Mouse (Mus musculus) intestine, embryonic 14.5 days (tissue): Measurements from ENCODE around the gene Vmn1r50. TPM values are rescaled to one million over a fixed set of nuclear protein-coding genes. Genes with fewer than 3 reads are reported as not detected.
"Not testable (repeated sequence)": the region's sequence is repeated elsewhere in the genome, so short reads cannot be mapped to it uniquely, and the experiment has no call there.

Experiments used
- ATAC-seq: fragments of 200-750 bp; cut with Nextera tagmentation; replicated peaks from 2 replicates; pipeline ENCODE4 v1.8.0; 2017; ENCODE audit warnings: low read depth, moderate number of reproducible peaks, moderate TSS enrichment, moderate library complexity; ENCODE audit not compliant: low FRiP score, low TSS enrichment
- DNase-seq: peaks from one replicate; pipeline ENCODE4 v3.0.0-alpha.2; 2018; ENCODE audit warnings: low spot score
- H3K27ac ChIP-seq: fragments of 300-500 bp; sonication (generic); 2 replicates; pipeline ENCODE4 v1.5.1; 2014; ENCODE audit warnings: low read depth, mild to moderate bottlenecking, control low read depth
- H3K27me3 ChIP-seq: fragments of 300-500 bp; sonication (generic); replicated peaks from 2 replicates; pipeline ENCODE4 v1.6.1; 2014; ENCODE audit warnings: low read length, control low read depth; ENCODE audit not compliant: control insufficient read depth, insufficient read depth
- H3K36me3 ChIP-seq: fragments of 300-500 bp; sonication (generic); 2 replicates; pipeline ENCODE4 v1.6.1; 2014; ENCODE audit warnings: low read length, control low read depth; ENCODE audit not compliant: control insufficient read depth, insufficient read depth
- H3K4me1 ChIP-seq: fragments of 300-500 bp; sonication (generic); replicated peaks from 2 replicates; pipeline ENCODE4 v1.6.1; 2014; ENCODE audit warnings: low read length, control low read depth, mixed read lengths; ENCODE audit not compliant: control insufficient read depth, insufficient read depth
- H3K4me2 ChIP-seq: fragments of 300-500 bp; sonication (generic); 2 replicates; pipeline ENCODE4 v1.6.1; 2014; ENCODE audit warnings: low read length
- H3K4me3 ChIP-seq: fragments of 300-500 bp; sonication (generic); 2 replicates; pipeline ENCODE4 v1.5.1; 2014; ENCODE audit warnings: low read depth, low read length, control low read depth, mixed read lengths
- H3K9ac ChIP-seq: fragments of 300-500 bp; sonication (generic); 2 replicates; pipeline ENCODE4 v1.6.1; 2014; ENCODE audit warnings: mild to moderate bottlenecking, low read length
- H3K9me3 ChIP-seq: fragments of 300-500 bp; sonication (generic); 2 replicates; pipeline ENCODE4 v1.6.1; 2016; ENCODE audit warnings: low read length, control low read depth; ENCODE audit not compliant: control insufficient read depth
- WGBS: fragments of 180-500 bp; shearing (Covaris S2); extraction: QIAGEN DNeasy Blood & Tissue Kit; methylation state at CpG from one replicate; pipeline ENCODE4 v1.1.7; 2014; 5-methylcytosine and 5-hydroxymethylcytosine counted together
- polyA plus RNA-seq: library from polyadenylated mRNA; unstranded; fragments of >200 nt; fragmentation: Nextera tagmentation; extraction: Ambion mirVana; gene quantifications from 2 replicates; pipeline ENCODE4 v1.2.1, GENCODE M21; 2014

Vmn1r50 gene
- not detected in 2 replicates for polyA plus RNA-seq

DNA sequence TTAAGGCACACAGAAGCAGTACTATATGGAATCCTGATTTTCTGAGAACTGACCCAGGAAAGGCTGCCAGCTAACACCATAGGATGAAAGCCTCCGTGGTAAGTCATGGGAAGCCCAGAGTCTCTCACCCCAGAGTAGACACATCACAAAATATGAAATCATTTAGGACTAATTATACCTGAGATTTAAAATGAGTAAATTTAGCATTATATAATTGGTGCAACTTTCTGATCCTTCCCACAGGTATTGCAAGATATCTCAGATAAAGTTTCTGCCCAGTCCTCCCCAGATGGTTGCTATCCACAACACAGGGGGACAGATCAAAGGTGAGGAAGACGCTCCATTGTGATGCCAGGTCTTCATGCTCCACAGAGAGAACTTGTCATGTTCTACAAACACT is at the start of gene Vmn1r50:
Gene Vmn1r50, plus strand, starts transcription at position 301 of the 400 bp plus-strand sequence.
- WGBS: 68% methylated on average over 2 of the region's 2 CpGs
- H3K4me2 ChIP-seq: no peak within 1 kb of the TSS
- no peak for ATAC-seq

DNA sequence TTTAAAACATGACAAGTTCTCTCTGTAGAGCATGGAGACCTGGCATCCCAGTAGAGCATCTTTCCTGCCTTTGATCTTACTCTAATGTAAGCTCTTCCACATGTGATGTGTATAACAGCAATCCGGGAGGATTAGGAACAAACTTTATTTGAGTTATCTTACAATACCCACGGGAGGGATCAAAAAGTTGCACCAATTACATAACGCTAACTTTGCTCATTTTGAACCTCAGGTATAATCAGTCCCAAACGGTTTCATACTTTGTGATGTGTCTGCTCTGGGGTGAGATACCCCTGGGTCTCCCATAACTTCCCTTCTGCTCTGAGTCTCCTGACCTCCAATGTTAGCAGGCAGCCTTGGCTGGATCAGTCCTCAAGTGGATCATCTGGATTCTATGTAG is 22.8 kb upstream of the Vmn1r50 start, which contains the start of gene Vmn1r49:
Gene Vmn1r49, minus strand, starts transcription at position 101 of the 400 bp plus-strand sequence.
- Histone ChIP-seq H3K9me3 (no peaks in the 10 kb centered on the region), H3K4me1 (no peaks in the 10 kb centered on the region), H3K4me3 (no peak within 1 kb of the TSS), H3K4me2 (no peak within 1 kb of the TSS), H3K9ac (no peak within 1 kb of the TSS), H3K27me3 (no peaks in the 10 kb centered on the region), H3K36me3 (no peaks in the 10 kb centered on the region), H3K27ac (no peak within 1 kb of the TSS)
- WGBS: 78% methylated on average over 4 of the region's 4 CpGs
- DNase-seq (no peak), ATAC-seq (no peak)

More for the DNA sequence above, at the start of gene Vmn1r50:
- Histone ChIP-seq H3K9me3 (no peaks in the 10 kb centered on the region), H3K4me1 (no peaks in the 10 kb centered on the region), H3K9ac (no peak within 1 kb of the TSS), H3K4me3 (no peak within 1 kb of the TSS), H3K36me3 (no peaks in the 10 kb centered on the region), H3K27ac (no peak within 1 kb of the TSS), H3K27me3 (no peaks in the 10 kb centered on the region)
- no peak for DNase-seq

DNA sequence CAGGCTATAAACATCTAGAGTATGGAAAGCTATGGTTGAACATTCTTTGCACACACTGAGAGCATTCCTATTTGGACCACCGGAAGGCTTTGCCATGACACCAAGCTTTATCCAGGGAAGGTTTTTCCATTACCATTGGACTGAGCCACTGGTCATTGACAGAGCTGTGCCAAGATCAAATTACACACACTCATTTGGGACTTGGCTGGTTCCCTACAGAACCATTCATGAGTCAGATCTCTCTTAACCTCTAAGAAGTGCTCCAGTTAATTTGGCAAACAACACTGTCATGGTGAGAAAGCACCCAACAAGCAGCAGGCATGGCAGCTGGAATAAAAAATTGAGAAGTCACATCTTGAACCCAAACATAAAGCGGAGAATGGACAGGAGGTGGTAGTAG is 664 bp upstream of the Vmn1r50 start:
- Histone ChIP-seq H3K36me3 (no peaks in the 10 kb centered on the region), H3K4me1 (no peaks in the 10 kb centered on the region), H3K4me3 (no peak overlapping the region), H3K27me3 (no peaks in the 10 kb centered on the region), H3K27ac (no peak overlapping the region), H3K4me2 (no peak overlapping the region), H3K9ac (no peak overlapping the region), H3K9me3 (no peaks in the 10 kb centered on the region)
- no peak for DNase-seq
- WGBS: 92% methylated on average over 2 of the region's 2 CpGs
- ATAC-seq: no peak

DNA sequence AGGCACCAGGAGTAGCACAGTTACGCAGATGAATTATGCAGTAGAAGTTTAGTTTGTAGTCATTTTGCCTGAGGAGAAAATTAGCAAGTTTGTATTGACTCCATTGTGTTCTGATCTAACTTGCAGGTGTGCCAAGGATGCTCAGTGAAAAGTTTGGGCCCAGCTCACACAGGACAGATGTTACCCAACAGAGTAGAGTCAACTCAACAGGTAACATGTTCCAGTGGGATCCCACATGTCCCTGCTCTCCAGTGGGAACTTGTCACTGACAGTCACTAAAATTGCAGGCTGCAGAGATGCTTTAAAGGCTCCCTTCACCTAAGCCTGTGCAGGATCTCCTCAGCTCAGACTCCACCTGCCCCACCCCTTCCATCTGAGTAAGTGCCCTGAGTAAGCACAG is 21.1 kb downstream of the Vmn1r50 start, which contains the start of gene Vmn1r51:
Gene Vmn1r51, plus strand, starts transcription at position 301 of the 400 bp plus-strand sequence.
- H3K4me2 ChIP-seq, H3K9me3 ChIP-seq, H3K4me1 ChIP-seq, H3K4me3 ChIP-seq, H3K9ac ChIP-seq, H3K27me3 ChIP-seq, ATAC-seq, DNase-seq, H3K27ac ChIP-seq, H3K36me3 ChIP-seq: not testable (repeated sequence)
- 97% methylated on average over 1 of the region's 1 CpGs for WGBS

Other genes starting within 250 kb of the Vmn1r50 start
- not detected in 2 replicates for gene Vmn1r42, start 225.0 kb upstream of the Vmn1r50 start, polyA plus RNA-seq
- gene Vmn1r43, start 225.0 kb upstream of the Vmn1r50 start, polyA plus RNA-seq: not detected in 2 replicates
- not detected in 2 replicates for gene Vmn1r44, start 217.8 kb upstream of the Vmn1r50 start, polyA plus RNA-seq
- not detected in 2 replicates for gene Vmn1r45, start 160.8 kb upstream of the Vmn1r50 start, polyA plus RNA-seq
- not detected in 2 replicates for gene Vmn1r46, start 132.1 kb upstream of the Vmn1r50 start, polyA plus RNA-seq
- not detected in 2 replicates for gene Vmn1r47, start 85.3 kb upstream of the Vmn1r50 start, polyA plus RNA-seq
- not detected in 2 replicates for gene Vmn1r48, start 64.6 kb upstream of the Vmn1r50 start, polyA plus RNA-seq
- not detected in 2 replicates for gene Vmn1r49, start 22.9 kb upstream of the Vmn1r50 start, polyA plus RNA-seq
- gene Vmn1r51, start 21.2 kb downstream of the Vmn1r50 start, polyA plus RNA-seq: 0.04 TPM in 1 of 2 replicates, not detected in the other
- gene Vmn1r52, start 73.4 kb downstream of the Vmn1r50 start, polyA plus RNA-seq: not detected in 2 replicates
- not detected in 2 replicates for gene V1ra8, start 101.4 kb downstream of the Vmn1r50 start, polyA plus RNA-seq
- gene Vmn1r53, start 123.0 kb downstream of the Vmn1r50 start, polyA plus RNA-seq: not detected in 2 replicates
- gene Vmn1r54, start 144.9 kb downstream of the Vmn1r50 start, polyA plus RNA-seq: not detected in 2 replicates
- gene BC048671, start 199.8 kb downstream of the Vmn1r50 start, polyA plus RNA-seq: not detected in 2 replicates
- gene Chst13, start 223.8 kb downstream of the Vmn1r50 start, polyA plus RNA-seq: 0.28 and 0.46 TPM in 2 replicates
- not detected in 2 replicates for gene Uroc1, start 231.9 kb downstream of the Vmn1r50 start, polyA plus RNA-seq